Mouse (Mus musculus): ENCODE measurements around the gene Dmbx1.

DNA sequence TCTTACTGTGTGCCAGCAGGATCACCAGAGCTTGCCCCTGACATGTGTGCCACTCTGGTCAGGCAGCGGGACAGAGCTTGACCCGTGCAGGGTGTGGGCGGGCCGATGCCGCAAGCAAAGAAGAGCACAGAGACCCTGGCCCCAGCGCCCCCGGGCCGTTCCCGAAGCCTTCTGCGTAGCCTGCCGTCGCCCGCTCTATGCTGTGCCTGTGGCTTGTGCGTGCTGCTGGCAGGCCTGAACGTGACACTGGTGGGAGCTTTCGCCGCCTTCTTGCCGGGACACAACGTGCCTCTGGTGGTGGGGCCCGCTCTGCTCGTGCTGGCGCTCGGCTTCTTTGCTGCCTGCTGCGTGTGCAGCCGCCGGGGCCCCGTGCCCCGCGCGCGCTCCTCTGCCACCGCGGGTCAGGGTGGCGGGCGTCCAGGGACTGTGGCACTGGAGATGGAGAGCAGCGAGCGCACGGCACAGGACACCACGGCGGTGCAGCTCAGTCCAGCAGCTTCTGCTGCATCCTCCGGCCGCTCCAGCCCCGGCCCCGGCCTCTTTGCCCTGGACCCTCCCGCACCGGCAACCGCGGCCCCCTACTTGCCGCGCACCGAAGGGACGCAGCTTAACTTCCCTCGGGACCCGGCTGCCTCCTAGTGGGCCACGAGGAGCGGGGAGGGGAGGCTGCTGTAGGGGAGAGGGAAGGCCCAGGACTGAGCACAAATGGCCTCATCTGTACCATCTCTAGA, 41.7 kb downstream of the Dmbx1 start:
- TF ChIP-seq CTCF (IDR thresholded peaks at IDR 0.05; ENCODE audit: extremely low read depth, insufficient read length, insufficient replicate concordance, low read depth, low read length) = no peak
- TF ChIP-seq POLR2A (IDR thresholded peaks at IDR 0.05; ENCODE audit: low read depth, low read length) = no peak
